Mouse (Mus musculus) lung, embryonic 15.5 days (tissue): ENCODE measurements at regions not wholly inside any gene's neighbourhood (a gene's known extent, or its start where the extent isn't known, plus 50 kb on each side); places are given as distances from the start of the nearest gene placed in this dataset.

Experiments used
- ATAC-seq: fragments of 200-750 bp; cut with Nextera tagmentation; 2 replicates; pipeline ENCODE4 v1.8.0; 2017; ENCODE audit warnings: moderate number of reproducible peaks, borderline replicate concordance; ENCODE audit not compliant: low FRiP score, low TSS enrichment; ENCODE audit errors: extremely low read depth
- H3K27ac ChIP-seq: fragments of 300-500 bp; sonication (generic); 2 replicates; pipeline ENCODE4 v1.5.1; 2015; ENCODE audit warnings: moderate library complexity, mild to moderate bottlenecking, inconsistent platforms
- H3K27me3 ChIP-seq: fragments of 300-500 bp; sonication (generic); 2 replicates; pipeline ENCODE4 v1.6.1; 2015; ENCODE audit warnings: inconsistent platforms
- H3K36me3 ChIP-seq: fragments of 300-500 bp; sonication (generic); 2 replicates; pipeline ENCODE4 v1.6.1; 2015; ENCODE audit warnings: inconsistent platforms
- H3K4me1 ChIP-seq: fragments of 300-500 bp; sonication (generic); 2 replicates; pipeline ENCODE4 v1.6.1; 2015; ENCODE audit warnings: inconsistent platforms
- H3K4me2 ChIP-seq: fragments of 300-500 bp; sonication (generic); 2 replicates; pipeline ENCODE4 v1.6.1; 2015; ENCODE audit warnings: inconsistent platforms, mild to moderate bottlenecking, moderate library complexity
- H3K4me3 ChIP-seq: fragments of 300-500 bp; sonication (generic); 2 replicates; pipeline ENCODE4 v1.5.1; 2015; ENCODE audit warnings: mild to moderate bottlenecking, inconsistent platforms
- H3K9ac ChIP-seq: fragments of 300-500 bp; sonication (generic); 2 replicates; pipeline ENCODE4 v1.6.1; 2015; ENCODE audit warnings: inconsistent platforms
- H3K9me3 ChIP-seq: fragments of 300-500 bp; sonication (generic); 2 replicates; pipeline ENCODE4 v1.6.1; 2016; ENCODE audit warnings: inconsistent platforms
- WGBS: fragments of 180-500 bp; shearing (Covaris S2); methylation state at CpG from one replicate; pipeline ENCODE4 v1.1.7; 2015; 5-methylcytosine and 5-hydroxymethylcytosine counted together

DNA sequence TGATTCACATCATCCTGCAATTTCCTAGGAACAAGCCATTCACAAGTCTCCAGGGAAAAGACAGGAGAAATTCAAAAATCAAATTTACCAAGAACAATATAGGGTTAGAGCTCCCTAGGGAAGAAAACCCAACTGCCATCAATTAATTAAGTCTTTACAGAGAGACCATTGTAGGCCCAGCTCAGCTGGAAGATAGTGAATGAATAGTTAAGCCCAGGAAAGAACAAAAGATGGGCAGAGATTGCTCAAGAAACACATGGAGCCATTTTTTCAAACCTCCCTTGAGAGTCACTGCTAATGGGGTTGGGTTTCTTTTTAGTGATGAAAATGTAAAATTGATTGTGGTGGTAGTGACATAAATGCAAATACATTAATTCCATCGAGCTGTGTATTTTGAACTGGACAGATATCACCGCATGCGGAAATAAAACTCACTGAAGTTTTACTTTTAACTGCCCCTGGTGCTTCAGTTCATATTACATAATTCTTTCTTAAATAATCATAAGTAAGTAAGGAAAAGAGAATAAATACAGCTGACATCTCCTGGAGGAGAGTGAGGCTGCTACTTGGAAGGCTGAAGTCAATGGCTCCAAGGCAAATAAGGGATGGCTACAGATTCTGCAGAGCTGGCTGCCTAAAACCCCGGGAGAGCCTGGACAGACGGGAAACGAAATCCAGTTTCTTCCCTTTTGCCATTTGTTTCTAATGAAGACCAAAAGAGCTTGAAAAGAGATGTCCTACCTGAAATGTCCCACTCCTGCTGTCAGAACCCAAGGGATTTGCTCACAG, 106.5 kb downstream of the Fzd1 start:
- ATAC-seq, result no peak
- Histone ChIP-seq H3K36me3 (no peaks in the 10 kb centered on the region), H3K4me1 (no peaks in the 10 kb centered on the region), H3K9ac (no peak overlapping the region), H3K4me2 (no peak overlapping the region), H3K27me3 (no peaks in the 10 kb centered on the region), H3K4me3 (no peak overlapping the region), H3K27ac (no peak overlapping the region), H3K9me3 (no peaks in the 10 kb centered on the region)
- WGBS, result 73% methylated on average over 6 of the region's 6 CpGs

GRCm38 (mm10) chr5:4650709-4651108, 107.1 kb downstream of the Fzd1 start:
- no peak for ATAC-seq
- Histone ChIP-seq H3K9me3 (no peaks in the 10 kb centered on the region), H3K27me3 (no peaks in the 10 kb centered on the region), H3K4me1 (no peaks in the 10 kb centered on the region), H3K9ac (no peak overlapping the region), H3K36me3 (no peaks in the 10 kb centered on the region), H3K4me3 (no peak overlapping the region), H3K4me2 (no peak overlapping the region), H3K27ac (no peak overlapping the region)
- 84% methylated on average over 3 of the region's 3 CpGs for WGBS

DNA sequence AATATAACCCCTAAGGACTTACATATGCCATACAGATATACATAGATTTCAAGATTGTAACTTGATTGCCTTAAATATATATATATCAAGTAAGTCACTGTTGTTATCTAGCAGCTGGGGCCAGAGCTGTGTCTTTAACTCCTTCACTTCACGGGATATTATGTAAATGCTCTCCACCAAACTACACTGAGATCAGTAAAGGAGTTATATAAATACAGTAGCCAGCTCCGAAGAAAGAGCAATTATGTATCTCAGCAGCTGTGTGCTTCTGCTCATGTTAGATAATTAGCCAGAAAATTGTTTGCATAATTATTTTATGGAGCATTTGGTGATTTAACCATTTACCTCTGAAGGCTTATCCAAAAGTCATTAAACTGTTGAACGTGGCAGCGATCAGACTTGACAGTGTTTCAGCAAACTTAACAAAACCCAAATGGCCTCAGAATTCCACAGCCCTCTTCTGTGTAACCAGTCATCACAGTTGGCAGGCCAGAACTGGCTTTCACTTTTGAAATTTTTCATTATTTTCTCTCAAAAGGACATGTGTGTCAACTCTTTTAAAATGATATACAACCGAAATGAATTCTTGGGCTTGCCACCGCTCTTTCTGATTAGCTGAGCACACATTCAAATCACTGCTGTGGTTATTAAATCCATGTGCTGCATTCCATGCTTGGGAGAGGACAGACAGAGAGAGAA, 107.8 kb downstream of the Fzd1 start:
- Histone ChIP-seq H3K9me3 (no peaks in the 10 kb centered on the region), H3K27me3 (no peaks in the 10 kb centered on the region), H3K4me1 (no peaks in the 10 kb centered on the region), H3K4me2 (no peak overlapping the region), H3K9ac (no peak overlapping the region), H3K4me3 (no peak overlapping the region), H3K36me3 (no peaks in the 10 kb centered on the region), H3K27ac (no peak overlapping the region)
- no peak for ATAC-seq
- WGBS, result 38% methylated on average over 6 of the region's 6 CpGs

DNA sequence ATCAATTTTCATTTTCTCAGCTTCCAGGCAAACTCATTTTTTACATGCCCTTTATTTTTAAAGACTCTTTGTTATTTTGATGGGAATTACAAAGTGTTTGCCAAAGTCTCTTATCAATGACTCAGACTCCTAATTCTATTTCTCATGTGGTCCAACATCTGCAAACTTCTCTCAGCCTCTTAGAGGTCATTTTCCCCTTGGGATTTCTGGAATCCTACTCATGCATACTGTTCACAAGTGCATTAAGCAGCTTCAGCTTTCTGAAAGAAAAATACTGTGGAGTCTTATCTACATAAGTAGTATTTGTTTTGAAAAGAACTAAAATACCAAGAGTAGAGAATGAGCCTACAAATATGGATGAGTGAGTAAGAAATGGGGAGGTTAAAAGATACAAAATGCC, 116.8 kb downstream of the Fzd1 start:
- H3K4me1 ChIP-seq, result no peaks in the 10 kb centered on the region
- no peaks in the 10 kb centered on the region for H3K9me3 ChIP-seq
- H3K27ac ChIP-seq, result no peak overlapping the region
- H3K4me3 ChIP-seq, result no peak overlapping the region
- H3K9ac ChIP-seq, result no peak overlapping the region
- no peaks in the 10 kb centered on the region for H3K36me3 ChIP-seq
- no peak for ATAC-seq
- H3K4me2 ChIP-seq, result no peak overlapping the region
- no peaks in the 10 kb centered on the region for H3K27me3 ChIP-seq

DNA sequence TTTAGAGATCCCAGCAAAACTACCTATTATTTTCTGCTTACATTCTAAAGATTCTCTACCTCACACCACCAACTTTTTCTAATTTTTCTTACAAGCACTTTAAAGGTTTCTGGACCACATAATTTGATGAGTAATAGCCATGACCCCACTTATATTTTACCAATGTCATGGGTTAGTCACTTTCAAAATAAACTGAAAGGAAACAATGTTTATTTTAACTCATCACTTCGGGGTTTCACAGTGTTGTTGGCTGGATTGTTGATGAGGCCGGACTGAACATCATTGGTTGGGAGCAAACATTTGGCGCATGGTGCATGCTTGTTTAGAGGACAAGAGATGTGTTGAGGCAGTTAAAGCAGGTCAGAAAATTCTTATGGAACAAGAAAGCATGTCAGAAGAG, 124.1 kb downstream of the Fzd1 start:
- Histone ChIP-seq H3K36me3 (no peaks in the 10 kb centered on the region), H3K4me3 (no peak overlapping the region), H3K4me2 (no peak overlapping the region), H3K27me3 (no peaks in the 10 kb centered on the region), H3K9ac (no peak overlapping the region), H3K27ac (no peak overlapping the region), H3K4me1 (no peaks in the 10 kb centered on the region), H3K9me3 (no peaks in the 10 kb centered on the region)
- WGBS, result 39% methylated on average over 3 of the region's 3 CpGs
- no peak for ATAC-seq

- Histone ChIP-seq H3K9ac (no peak overlapping the region), H3K27ac (no peak overlapping the region), H3K36me3 (no peaks in the 10 kb centered on the region), H3K4me1 (no peaks in the 10 kb centered on the region), H3K4me2 (no peak overlapping the region), H3K4me3 (no peak overlapping the region), H3K27me3 (no peaks in the 10 kb centered on the region), H3K9me3 (no peaks in the 10 kb centered on the region)
- no peak for ATAC-seq
- 80% methylated on average over 6 of the region's 6 CpGs for WGBS
These were observed 132.6 kb downstream of the Fzd1 start for GRCm38 (mm10) chr5:4625206-4625605.

DNA sequence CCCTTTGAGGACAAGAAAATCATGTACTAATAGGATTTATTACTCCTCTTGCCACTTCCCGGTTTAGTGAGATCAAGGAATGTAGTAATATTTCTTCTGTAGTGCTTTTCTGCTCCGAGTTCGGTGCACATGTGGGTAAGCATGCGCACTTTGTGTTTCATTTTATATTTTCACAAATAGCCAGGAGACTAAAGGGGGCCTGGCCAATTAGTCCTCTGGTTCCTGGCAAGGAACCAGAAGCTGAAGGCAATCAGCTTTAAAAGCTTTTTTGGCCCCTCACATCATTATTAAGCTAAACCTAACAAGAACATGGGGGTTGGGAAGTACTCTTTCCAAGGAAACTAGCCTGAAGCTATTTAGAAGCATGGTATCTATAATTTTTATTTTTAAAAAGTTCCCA, 134.2 kb downstream of the Fzd1 start:
- no peaks in the 10 kb centered on the region for H3K4me1 ChIP-seq
- 55% methylated on average over 4 of the region's 4 CpGs for WGBS
- H3K9ac ChIP-seq, result no peak overlapping the region
- H3K9me3 ChIP-seq, result no peaks in the 10 kb centered on the region
- H3K36me3 ChIP-seq, result no peaks in the 10 kb centered on the region
- no peak overlapping the region for H3K4me3 ChIP-seq
- H3K27ac ChIP-seq, result no peak overlapping the region
- no peak for ATAC-seq
- no peaks in the 10 kb centered on the region for H3K27me3 ChIP-seq
- H3K4me2 ChIP-seq, result no peak overlapping the region

GRCm38 (mm10) chr5:4620513-4621210, 137.2 kb downstream of the Fzd1 start:
- H3K4me3 ChIP-seq, result no peak overlapping the region
- WGBS, result 63% methylated on average over 4 of the region's 4 CpGs
- H3K36me3 ChIP-seq, result no peaks in the 10 kb centered on the region
- no peaks in the 10 kb centered on the region for H3K4me1 ChIP-seq
- H3K27ac ChIP-seq, result no peak overlapping the region
- H3K9ac ChIP-seq, result no peak overlapping the region
- H3K9me3 ChIP-seq, result no peaks in the 10 kb centered on the region
- ATAC-seq, result no peak
- H3K4me2 ChIP-seq, result no peak overlapping the region
- H3K27me3 ChIP-seq, result no peaks in the 10 kb centered on the region

DNA sequence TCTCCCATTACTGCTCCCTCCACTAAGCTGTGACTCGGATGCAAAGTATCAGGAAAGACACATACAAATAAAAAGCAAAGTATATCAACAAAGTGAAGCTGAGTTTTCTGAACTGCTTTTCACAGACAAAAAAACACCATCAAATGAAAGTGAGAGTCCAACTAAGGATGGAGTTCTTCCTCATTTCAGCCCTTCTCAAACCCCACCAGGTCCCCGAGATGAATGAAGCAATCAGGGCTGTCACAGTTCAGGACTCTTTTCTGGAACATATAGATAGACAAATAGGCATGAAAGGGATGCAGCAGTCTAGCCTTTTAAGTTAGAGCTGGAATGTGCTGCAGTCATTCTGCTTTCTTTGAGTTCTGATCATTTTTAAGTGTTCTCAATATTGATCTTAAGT, 142.6 kb downstream of the Fzd1 start:
- H3K9me3 ChIP-seq, result no peaks in the 10 kb centered on the region
- H3K36me3 ChIP-seq, result no peaks in the 10 kb centered on the region
- WGBS, result 85% methylated on average over 2 of the region's 2 CpGs
- no peak for ATAC-seq
- no peak overlapping the region for H3K4me3 ChIP-seq
- no peak overlapping the region for H3K9ac ChIP-seq
- H3K27ac ChIP-seq, result no peak overlapping the region
- H3K27me3 ChIP-seq, result no peaks in the 10 kb centered on the region
- H3K4me2 ChIP-seq, result no peak overlapping the region
- H3K4me1 ChIP-seq, result no peaks in the 10 kb centered on the region

GRCm38 (mm10) chr5:4597471-4597870, 160.4 kb downstream of the Fzd1 start:
- Histone ChIP-seq H3K27me3 (no peaks in the 10 kb centered on the region), H3K9me3 (no peaks in the 10 kb centered on the region), H3K4me2 (no peak overlapping the region), H3K36me3 (no peaks in the 10 kb centered on the region), H3K4me1 (no peaks in the 10 kb centered on the region), H3K9ac (no peak overlapping the region), H3K27ac (no peak overlapping the region), H3K4me3 (no peak overlapping the region)
- no peak for ATAC-seq
- 86% methylated on average over 3 of the region's 3 CpGs for WGBS

DNA sequence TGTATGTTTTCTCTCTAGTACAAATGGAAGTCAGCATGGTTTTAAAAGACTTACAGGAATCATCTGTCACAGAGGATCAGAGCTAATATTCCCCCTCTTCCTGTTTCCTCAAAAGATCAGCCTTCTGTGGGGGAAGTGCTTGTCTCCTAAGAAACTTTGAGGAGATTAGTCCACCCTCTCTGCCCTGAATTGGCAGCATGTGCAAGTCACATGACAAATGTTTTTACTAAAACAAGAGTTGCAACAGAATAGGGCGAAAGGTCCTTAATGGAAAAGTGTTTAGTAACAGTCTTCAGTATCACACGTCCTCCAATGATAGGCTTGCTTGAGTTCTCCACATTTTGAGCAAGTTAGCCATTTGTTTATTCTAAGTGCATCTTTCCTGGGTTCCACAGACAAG, 162.8 kb downstream of the Fzd1 start:
- Histone ChIP-seq H3K27me3 (no peaks in the 10 kb centered on the region), H3K9ac (no peak overlapping the region), H3K27ac (no peak overlapping the region), H3K36me3 (no peaks in the 10 kb centered on the region), H3K4me1 (no peaks in the 10 kb centered on the region), H3K9me3 (no peaks in the 10 kb centered on the region), H3K4me3 (no peak overlapping the region), H3K4me2 (no peak overlapping the region)
- ATAC-seq, result peak; percentile 62; the same call in 1 of the 2 replicates
- 47% methylated on average over 2 of the region's 2 CpGs for WGBS

DNA sequence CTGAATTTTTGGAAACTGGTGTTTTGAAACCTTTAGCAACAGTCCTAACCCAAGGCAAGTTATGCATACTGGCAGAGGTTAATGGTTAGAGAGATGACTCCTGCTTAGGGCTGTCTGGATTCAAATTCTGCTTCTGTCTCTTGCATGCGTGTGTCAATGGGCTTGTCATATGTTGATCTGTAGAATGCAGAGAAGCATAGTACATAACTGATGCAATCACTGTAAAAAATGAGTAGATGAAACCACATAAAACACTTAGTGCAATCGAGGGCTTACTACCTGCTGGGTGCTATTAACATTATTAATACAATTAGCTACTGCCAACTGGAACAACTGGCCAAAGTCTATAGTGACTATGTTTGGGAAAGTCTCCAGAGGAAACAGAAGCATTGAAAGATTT, 163.3 kb downstream of the Fzd1 start:
- H3K9me3 ChIP-seq, result no peaks in the 10 kb centered on the region

More for the DNA sequence above, 163.3 kb downstream of the Fzd1 start:
- H3K4me1 ChIP-seq, result no peaks in the 10 kb centered on the region
- no peaks in the 10 kb centered on the region for H3K36me3 ChIP-seq
- no peak overlapping the region for H3K9ac ChIP-seq
- WGBS, result 71% methylated on average over 2 of the region's 2 CpGs
- no peaks in the 10 kb centered on the region for H3K27me3 ChIP-seq
- ATAC-seq, result no peak
- H3K4me2 ChIP-seq, result no peak overlapping the region
- H3K27ac ChIP-seq, result no peak overlapping the region
- H3K4me3 ChIP-seq, result no peak overlapping the region
